Mouse (Mus musculus): ENCODE results near the gene Zfp324.

Gene Zfp324

GRCm38 (mm10) chr7:13010005-13010908 lies 44.6 kb downstream of the Zfp324 start, which contains the start of gene Zbtb45:
Zbtb45 (minus strand) TSS chr7:13010034.
- DNase-seq, result peak in 1 of 2 experiments; percentile 34

GRCm38 (mm10) chr7:13013671-13014070 lies 48.0 kb downstream of the Zfp324 start:
- no peak for DNase-seq

GRCm38 (mm10) chr7:13014275-13014839 lies 48.7 kb downstream of the Zfp324 start:
- DNase-seq, result no peak

- DNase-seq, result no peak
Measured at GRCm38 (mm10) chr7:13015217-13015616, 49.6 kb downstream of the Zfp324 start.

- peak; percentile 38 to 64 for DNase-seq
Measured at GRCm38 (mm10) chr7:13022773-13023535, 57.3 kb downstream of the Zfp324 start.
